Mouse (Mus musculus): ENCODE results near the gene Vmn1r203.
"Not testable (repeated sequence)": the region's sequence is repeated elsewhere in the genome, so short reads cannot be mapped to it uniquely, and the experiment has no call there.

Vmn1r203 gene

GRCm38 (mm10) chr13:22517814-22518213, at the start of gene Vmn1r203:
TSS of gene Vmn1r203 (plus strand) at chr13:22518114.
- DNase-seq (ENCODE audit: low spot score): no peak

- DNase-seq (ENCODE audit: low spot score): no peak
Measured at GRCm38 (mm10) chr13:22471623-22472022, 46.3 kb upstream of the Vmn1r203 start, which contains the start of gene Vmn1r201. TSS of gene Vmn1r201 (plus strand) at chr13:22471923.

- DNase-seq (ENCODE audit: low spot score): no peak
Measured at GRCm38 (mm10) chr13:22502431-22502830, 15.5 kb upstream of the Vmn1r203 start.

GRCm38 (mm10) chr13:22505281-22505680, 12.6 kb upstream of the Vmn1r203 start, which contains the start of gene Vmn1r202:
TSS of gene Vmn1r202 (minus strand) at chr13:22505381.
- no peak for DNase-seq (ENCODE audit: low spot score)

- not testable (repeated sequence) for DNase-seq (ENCODE audit: low spot score)
Measured at GRCm38 (mm10) chr13:22552898-22553297, 35.0 kb downstream of the Vmn1r203 start, which contains the start of gene Vmn1r204. TSS of gene Vmn1r204 (plus strand) at chr13:22553198.

- not testable (repeated sequence) for DNase-seq (ENCODE audit: low spot score)
Measured at GRCm38 (mm10) chr13:22574911-22575310, 57.0 kb downstream of the Vmn1r203 start.
